Mouse (Mus musculus) heart, postnatal 0 days (tissue): ENCODE measurements around the gene Tmem268.

ENCODE experiments used
- CTCF ChIP-seq: IDR thresholded peaks from 2 replicates; pipeline ENCODE4 v1.5.1; 2016; ENCODE audit warnings: antibody characterized with exemption, control low read depth, low read depth
- EP300 ChIP-seq: IDR thresholded peaks from 2 replicates; pipeline ENCODE4 v1.6.1; 2016; ENCODE audit warnings: antibody characterized with exemption, low read depth

GRCm38 (mm10) chr4:63567712-63568390 lies 9.3 kb downstream of the Tmem268 start:
- no peak for TF ChIP-seq CTCF
- TF ChIP-seq EP300: no peak
